Mouse (Mus musculus) lung, embryonic 14.5 days (tissue): ENCODE data around the gene Cdk18. TPM values are rescaled to one million over a fixed set of nuclear protein-coding genes. Genes with fewer than 3 reads are reported as not detected.
A peak's percentile ranks its signal among the peaks of the same experiment; 100 is the strongest.

ENCODE experiments used
- ATAC-seq: fragments of 200-750 bp; cut with Nextera tagmentation; 2 replicates; pipeline ENCODE4 v1.8.0; 2017; ENCODE audit warnings: mild to moderate bottlenecking, moderate TSS enrichment, moderate library complexity; ENCODE audit not compliant: insufficient read depth
- DNase-seq: peaks from one replicate; pipeline ENCODE4 v3.0.0-alpha.2; 2015
- H3K27ac ChIP-seq: fragments of 300-500 bp; sonication (generic); 2 replicates; pipeline ENCODE4 v1.5.1; 2014; ENCODE audit warnings: low read depth, mild to moderate bottlenecking, moderate library complexity
- H3K27me3 ChIP-seq: fragments of 300-500 bp; sonication (generic); 2 replicates; pipeline ENCODE4 v1.6.1; 2014; ENCODE audit warnings: low read length, control low read depth; ENCODE audit not compliant: insufficient read depth
- H3K36me3 ChIP-seq: fragments of 300-500 bp; sonication (generic); 2 replicates; pipeline ENCODE4 v1.6.1; 2014; ENCODE audit warnings: control low read depth; ENCODE audit not compliant: insufficient read depth
- H3K4me1 ChIP-seq: fragments of 300-500 bp; sonication (generic); 2 replicates; pipeline ENCODE4 v1.6.1; 2014; ENCODE audit warnings: antibody characterized with exemption, control low read depth; ENCODE audit not compliant: insufficient read depth
- H3K4me2 ChIP-seq: fragments of 300-500 bp; sonication (generic); 2 replicates; pipeline ENCODE4 v1.6.1; 2014; ENCODE audit warnings: mild to moderate bottlenecking
- H3K4me3 ChIP-seq: fragments of 300-500 bp; sonication (generic); 2 replicates; pipeline ENCODE4 v1.5.1; 2014; ENCODE audit warnings: low read depth, low read length
- H3K9ac ChIP-seq: fragments of 300-500 bp; sonication (generic); 2 replicates; pipeline ENCODE4 v1.6.1; 2014
- H3K9me3 ChIP-seq: fragments of 300-500 bp; sonication (generic); 2 replicates; pipeline ENCODE4 v1.6.1; 2016; ENCODE audit warnings: low read depth, low read length, control low read depth
- CTCF ChIP-seq: IDR thresholded peaks from 2 replicates; pipeline ENCODE4 v1.5.1; 2016; ENCODE audit warnings: antibody characterized with exemption, low read depth
- WGBS: fragments of 180-500 bp; shearing (Covaris S2); extraction: QIAGEN DNeasy Blood & Tissue Kit; methylation state at CpG from one replicate; pipeline ENCODE4 v1.1.7; 2014; 5-methylcytosine and 5-hydroxymethylcytosine counted together
- polyA plus RNA-seq: library from polyadenylated mRNA; unstranded; fragments of >200 nt; fragmentation: Nextera tagmentation; extraction: Ambion mirVana; gene quantifications from 2 replicates; pipeline ENCODE4 v1.2.1, GENCODE M21; 2014

The Cdk18 gene
- polyA plus RNA-seq, 1 experiment from 2014 or later = 8.0 TPM

- H3K4me1 ChIP-seq = no peaks in the 10 kb centered on the region
- TF ChIP-seq CTCF = no peak
- no peaks in the 10 kb centered on the region for H3K9me3 ChIP-seq
- no peak overlapping the region for H3K4me3 ChIP-seq
- DNase-seq (no peak), ATAC-seq (no peak)
- no peak overlapping the region for H3K27ac ChIP-seq
- no peaks in the 10 kb centered on the region for H3K27me3 ChIP-seq
- 64% methylated on average over 7 of the region's 7 CpGs for WGBS
- H3K36me3 ChIP-seq = no peaks in the 10 kb centered on the region
- H3K4me2 ChIP-seq = no peak overlapping the region
- H3K9ac ChIP-seq = no peak overlapping the region
Measured at GRCm38 (mm10) chr1:132085181-132086049, 54.1 kb downstream of the Cdk18 start.

- Histone ChIP-seq H3K4me1 (no peaks in the 10 kb centered on the region), H3K27ac (no peak overlapping the region), H3K36me3 (no peaks in the 10 kb centered on the region), H3K9me3 (no peaks in the 10 kb centered on the region), H3K4me2 (no peak overlapping the region), H3K4me3 (no peak overlapping the region), H3K27me3 (no peaks in the 10 kb centered on the region), H3K9ac (no peak overlapping the region)
- 77% methylated on average over 2 of the region's 2 CpGs for WGBS
- ATAC-seq = no peak
- TF ChIP-seq CTCF = no peak
- no peak for DNase-seq
Measured at GRCm38 (mm10) chr1:132078413-132078812, 61.1 kb downstream of the Cdk18 start.

DNA sequence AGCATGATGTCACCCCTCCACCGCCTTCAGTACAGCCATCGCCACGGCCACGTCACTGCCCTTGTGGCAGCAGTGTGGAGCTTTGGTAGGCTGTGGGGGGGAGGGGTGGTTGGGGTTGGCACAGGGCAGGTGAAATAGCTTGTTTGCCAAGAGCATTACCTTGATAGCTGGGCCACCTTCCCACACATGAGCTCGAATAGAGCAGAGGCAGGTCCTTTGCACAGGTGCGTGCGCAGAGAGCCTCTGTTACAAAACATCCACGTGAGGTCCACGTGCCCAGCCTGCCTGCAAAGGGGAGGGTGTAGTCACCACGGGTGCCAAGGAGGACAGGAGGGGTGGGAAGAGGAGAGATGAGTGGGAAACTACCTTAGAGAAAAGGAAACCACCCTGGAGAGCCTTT is 63.9 kb downstream of the Cdk18 start:
- Histone ChIP-seq H3K9ac (no peak overlapping the region), H3K4me3 (no peak overlapping the region), H3K4me1 (no peaks in the 10 kb centered on the region), H3K36me3 (no peaks in the 10 kb centered on the region), H3K4me2 (no peak overlapping the region), H3K27me3 (no peaks in the 10 kb centered on the region), H3K9me3 (no peaks in the 10 kb centered on the region), H3K27ac (no peak overlapping the region)
- DNase-seq (no peak), ATAC-seq (no peak)
- no peak for TF ChIP-seq CTCF
- 77% methylated on average over 10 of the region's 10 CpGs for WGBS

- DNase-seq (no peak), ATAC-seq (no peak)
- WGBS = 82% methylated on average over 3 of the region's 3 CpGs
- no peak overlapping the region for H3K27ac ChIP-seq
- no peak overlapping the region for H3K4me3 ChIP-seq
- H3K9me3 ChIP-seq = no peaks in the 10 kb centered on the region
- H3K36me3 ChIP-seq = no peaks in the 10 kb centered on the region
- no peak overlapping the region for H3K9ac ChIP-seq
- H3K27me3 ChIP-seq = peaks cover 38% of the 10 kb centered on the region
- H3K4me2 ChIP-seq = no peak overlapping the region
- no peaks in the 10 kb centered on the region for H3K4me1 ChIP-seq
- no peak for TF ChIP-seq CTCF
Measured at GRCm38 (mm10) chr1:132070659-132071058, 68.8 kb downstream of the Cdk18 start.

- Histone ChIP-seq H3K27ac (no peak overlapping the region), H3K4me3 (no peak overlapping the region), H3K4me1 (no peaks in the 10 kb centered on the region), H3K27me3 (peaks cover 41% of the 10 kb centered on the region), H3K4me2 (no peak overlapping the region), H3K9me3 (no peaks in the 10 kb centered on the region), H3K36me3 (no peaks in the 10 kb centered on the region), H3K9ac (no peak overlapping the region)
- 84% methylated on average over 8 of the region's 8 CpGs for whole genome bisulfite sequencing
- DNase-seq = no peak
- no peak for ATAC-seq
- no peak for TF ChIP-seq CTCF
Measured at GRCm38 (mm10) chr1:132069436-132069835, 70.0 kb downstream of the Cdk18 start.

- peak within 1 kb of the TSS; percentile 54 for H3K9ac ChIP-seq
- no peaks in the 10 kb centered on the region for H3K36me3 ChIP-seq
- H3K4me3 ChIP-seq = peak within 1 kb of the TSS; percentile 43
- TF ChIP-seq CTCF = no peak
- peak; percentile 91 for ATAC-seq
- H3K4me2 ChIP-seq = peak within 1 kb of the TSS; percentile 97
- no peaks in the 10 kb centered on the region for H3K4me1 ChIP-seq
- DNase-seq = peak; percentile 73
- peaks cover 41% of the 10 kb centered on the region for H3K27me3 ChIP-seq
- H3K27ac ChIP-seq = no peak within 1 kb of the TSS
- WGBS = 2% methylated on average over 75 of the region's 80 CpGs
- H3K9me3 ChIP-seq = no peaks in the 10 kb centered on the region
Measured at GRCm38 (mm10) chr1:132067261-132068255, 71.9 kb downstream of the Cdk18 start, which contains the start of gene Mfsd4a. Mfsd4a (minus strand) TSS chr1:132068062.
